Mouse (Mus musculus): ENCODE data around the gene Olfr1339. TPM values are rescaled to one million over a fixed set of nuclear protein-coding genes. Genes with fewer than 3 reads are reported as not detected.

Gene Olfr1339
- total and polyA plus RNA-seq, 2 experiments: not detected

DNA sequence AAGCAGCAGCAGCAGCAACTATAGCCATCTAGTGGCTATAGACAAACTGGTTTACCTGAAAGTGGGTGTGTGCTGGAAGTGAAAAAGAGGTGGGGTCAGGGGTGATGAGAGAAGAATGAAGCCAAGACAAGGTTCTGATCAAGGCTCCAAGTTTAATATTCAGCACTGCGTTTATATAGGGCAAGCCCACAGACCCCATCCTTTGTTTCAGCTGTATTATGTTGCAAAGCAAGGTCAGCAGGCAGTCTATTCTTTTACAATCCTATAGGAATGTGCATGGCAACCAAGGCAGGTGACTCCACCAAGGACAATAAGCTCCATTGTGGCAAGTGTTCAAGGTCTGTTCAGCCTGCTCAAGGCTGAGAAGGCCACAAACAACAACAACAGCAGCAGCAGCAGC is 20.3 kb upstream of the Olfr1339 start:
- Histone ChIP-seq H3K27ac (replicated peaks; ENCODE audit: insufficient read depth, low read depth, low read length) (no peak overlapping the region), H3K36me3 (ENCODE audit: control insufficient read depth, insufficient read depth, low read length) (no peaks in the 10 kb centered on the region), H3K27me3 (ENCODE audit: control insufficient read depth, insufficient read depth, low read length) (no peaks in the 10 kb centered on the region; the same call in 1 of the 2 replicates), H3K4me1 (ENCODE audit: control insufficient read depth, insufficient read depth, low read length) (no peaks in the 10 kb centered on the region), H3K4me3 (ENCODE audit: insufficient read depth, low read depth, low read length) (no peak overlapping the region), H3K9ac (ENCODE audit: low read depth, low read length) (no peak overlapping the region), H3K79me2 (ENCODE audit: control insufficient read depth, insufficient read depth, low read length) (no peaks in the 10 kb centered on the region)
- DNase-seq (ENCODE audit: extremely low read depth, low read depth, low spot score): no peak
- TF ChIP-seq POLR2A (IDR thresholded peaks at IDR 0.05; ENCODE audit: extremely low read depth, insufficient read depth, low read length) (no peak), CTCF (IDR thresholded peaks at IDR 0.05; ENCODE audit: low read depth, low read length) (no peak)
- 77% methylated on average over 1 of the region's 1 CpGs for WGBS

DNA sequence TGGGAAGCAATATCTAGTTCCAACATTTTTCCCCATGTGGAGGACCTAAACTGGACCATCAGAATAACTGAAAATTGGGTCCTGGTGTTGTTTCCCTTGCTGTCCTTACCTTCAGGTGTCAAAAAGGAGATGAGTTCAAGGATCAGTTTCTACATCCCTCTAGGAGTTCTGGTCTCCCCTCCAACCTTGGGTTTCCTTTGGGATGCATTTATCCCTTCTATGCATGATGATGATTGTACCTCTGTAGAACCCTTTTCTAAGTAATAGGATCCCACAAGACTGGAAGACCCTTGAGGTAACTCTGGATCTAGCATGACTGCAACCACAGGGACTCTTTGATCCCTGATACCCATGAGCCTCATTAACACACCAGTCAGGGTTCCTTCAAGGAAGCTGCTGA is 12.1 kb upstream of the Olfr1339 start, which contains the start of gene Olfr1340:
Gene Olfr1340, plus strand, starts transcription at position 301 of the 400 bp plus-strand sequence.
- H3K9ac ChIP-seq (ENCODE audit: low read depth, low read length): no peak within 1 kb of the TSS
- H3K27ac ChIP-seq (replicated peaks; ENCODE audit: insufficient read depth, low read depth, low read length): no peak within 1 kb of the TSS
- no peaks in the 10 kb centered on the region for H3K4me1 ChIP-seq (ENCODE audit: control insufficient read depth, insufficient read depth, low read length)
- TF ChIP-seq CTCF (IDR thresholded peaks at IDR 0.05; ENCODE audit: low read depth, low read length) (no peak), POLR2A (IDR thresholded peaks at IDR 0.05; ENCODE audit: extremely low read depth, insufficient read depth, low read length) (no peak)
- DNase-seq (ENCODE audit: extremely low read depth, low read depth, low spot score): no peak
- H3K4me3 ChIP-seq (ENCODE audit: insufficient read depth, low read depth, low read length): no peak within 1 kb of the TSS
- H3K27me3 ChIP-seq (ENCODE audit: control insufficient read depth, insufficient read depth, low read length): no peaks in the 10 kb centered on the region
- H3K36me3 ChIP-seq (ENCODE audit: control insufficient read depth, insufficient read depth, low read length): no peaks in the 10 kb centered on the region
- no peaks in the 10 kb centered on the region for H3K79me2 ChIP-seq (ENCODE audit: control insufficient read depth, insufficient read depth, low read length)

DNA sequence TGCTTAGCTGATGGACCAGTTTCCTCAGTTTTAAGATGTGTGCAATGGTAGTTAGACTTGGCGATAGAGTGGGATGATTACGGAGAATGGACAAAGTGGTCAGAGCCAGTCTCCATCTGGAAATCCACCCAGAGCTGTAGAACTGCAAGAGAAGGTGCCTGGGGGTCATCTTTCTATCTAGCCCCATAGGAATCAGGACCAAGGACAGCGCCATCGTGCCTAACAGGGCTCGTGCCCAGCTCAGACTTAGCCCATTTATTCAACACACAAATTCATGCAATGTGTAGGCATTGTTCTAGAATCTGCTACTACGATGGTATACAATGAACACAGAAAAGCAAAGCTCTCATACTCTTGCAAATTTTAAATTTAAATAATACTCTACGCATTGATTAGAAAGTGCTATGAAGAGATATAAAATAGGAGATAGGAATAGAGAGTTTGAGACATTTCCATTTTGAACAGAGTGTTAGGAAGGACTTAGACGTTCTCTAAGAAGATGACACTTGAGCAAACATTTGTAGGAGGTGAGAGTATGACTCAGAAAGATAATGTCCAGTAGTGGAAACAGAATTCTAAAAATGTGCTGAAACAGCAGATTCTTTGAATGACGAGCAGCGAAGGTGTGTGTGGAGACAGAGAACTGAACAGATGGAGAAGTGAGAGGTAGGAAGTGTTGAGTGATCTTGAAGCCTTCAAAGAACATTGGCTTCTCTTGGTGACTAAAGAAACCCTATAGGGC is 10.1 kb upstream of the Olfr1339 start:
- H3K27ac ChIP-seq (replicated peaks; ENCODE audit: insufficient read depth, low read depth, low read length): no peak overlapping the region
- DNase-seq (ENCODE audit: extremely low read depth, low read depth, low spot score): no peak
- WGBS: 55% methylated on average over 10 of the region's 10 CpGs

DNA sequence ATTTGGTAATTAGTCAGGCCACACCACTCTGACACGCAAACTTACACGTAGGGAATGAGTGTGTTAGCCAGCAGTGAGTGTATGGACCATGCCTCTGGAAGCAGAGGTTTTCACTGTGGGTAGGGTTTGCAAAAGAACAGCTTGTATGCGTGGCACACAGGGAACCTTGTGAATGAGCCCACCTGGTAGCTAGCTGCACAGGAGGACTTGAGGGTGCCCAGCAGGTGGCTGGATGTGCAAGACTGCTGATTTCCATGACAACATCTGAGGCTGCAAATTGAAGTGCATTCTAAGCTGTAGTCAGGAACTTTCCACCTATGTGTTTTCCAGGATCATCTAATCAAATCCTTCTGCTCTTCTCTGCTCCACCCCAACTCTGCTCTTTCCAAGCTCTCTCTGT is 7.6 kb downstream of the Olfr1339 start:
- WGBS: 69% methylated on average over 3 of the region's 3 CpGs
- H3K36me3 ChIP-seq (ENCODE audit: control insufficient read depth, insufficient read depth, low read length): no peaks in the 10 kb centered on the region
- no peak overlapping the region for H3K27ac ChIP-seq (replicated peaks; ENCODE audit: insufficient read depth, low read depth, low read length)
- H3K27me3 ChIP-seq (ENCODE audit: control insufficient read depth, insufficient read depth, low read length): peaks cover 5% of the 10 kb centered on the region; the same call in 1 of the 2 replicates
- no peaks in the 10 kb centered on the region for H3K79me2 ChIP-seq (ENCODE audit: control insufficient read depth, insufficient read depth, low read length)
- TF ChIP-seq POLR2A (IDR thresholded peaks at IDR 0.05; ENCODE audit: extremely low read depth, insufficient read depth, low read length) (no peak), CTCF (IDR thresholded peaks at IDR 0.05; ENCODE audit: low read depth, low read length) (no peak)
- H3K4me3 ChIP-seq (ENCODE audit: insufficient read depth, low read depth, low read length): no peak overlapping the region
- DNase-seq (ENCODE audit: extremely low read depth, low read depth, low spot score): no peak
- no peaks in the 10 kb centered on the region for H3K4me1 ChIP-seq (ENCODE audit: control insufficient read depth, insufficient read depth, low read length)
- H3K9ac ChIP-seq (ENCODE audit: low read depth, low read length): no peak overlapping the region

More for the DNA sequence above, 10.1 kb upstream of the Olfr1339 start:
- Histone ChIP-seq H3K9ac (ENCODE audit: low read depth, low read length) (no peak overlapping the region), H3K4me1 (ENCODE audit: control insufficient read depth, insufficient read depth, low read length) (no peaks in the 10 kb centered on the region), H3K4me3 (ENCODE audit: insufficient read depth, low read depth, low read length) (no peak overlapping the region), H3K36me3 (ENCODE audit: control insufficient read depth, insufficient read depth, low read length) (no peaks in the 10 kb centered on the region), H3K79me2 (ENCODE audit: control insufficient read depth, insufficient read depth, low read length) (no peaks in the 10 kb centered on the region), H3K27me3 (ENCODE audit: control insufficient read depth, insufficient read depth, low read length) (no peaks in the 10 kb centered on the region)
- TF ChIP-seq CTCF (IDR thresholded peaks at IDR 0.05; ENCODE audit: low read depth, low read length): no peak
- no peak for TF ChIP-seq POLR2A (IDR thresholded peaks at IDR 0.05; ENCODE audit: extremely low read depth, insufficient read depth, low read length)

DNA sequence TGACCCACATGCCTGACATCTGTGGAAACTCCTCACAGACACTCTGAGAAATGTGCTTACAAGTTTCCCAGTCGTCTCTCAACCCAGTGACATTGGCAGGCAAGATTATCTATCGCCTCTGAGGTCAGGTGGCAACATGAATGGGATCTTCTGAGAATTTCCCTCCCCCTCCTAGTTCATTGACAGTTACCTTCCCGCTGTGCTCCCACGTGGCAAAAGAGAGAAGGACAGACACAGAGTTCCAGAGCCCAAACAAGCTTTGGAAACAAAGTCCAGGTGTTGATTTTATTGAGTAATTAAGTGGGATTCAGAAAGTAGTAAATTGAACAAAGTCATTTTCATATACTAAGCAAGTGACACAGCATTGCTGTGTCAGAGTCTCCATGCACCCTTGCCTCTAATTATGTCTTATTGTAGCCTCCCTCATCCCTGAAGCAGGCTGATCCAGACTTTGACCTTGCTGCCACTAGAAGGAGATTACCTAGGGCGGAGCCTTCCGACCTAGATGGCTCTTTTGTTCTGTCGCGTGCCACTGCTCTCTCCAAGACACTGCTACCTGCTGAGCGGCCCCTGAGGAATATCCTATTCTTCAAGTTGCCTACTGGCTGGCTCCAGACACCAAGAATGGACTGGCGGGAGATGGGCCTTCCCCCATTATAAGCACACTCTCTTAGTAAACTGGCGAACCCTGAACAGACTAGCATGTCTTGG is 9.2 kb downstream of the Olfr1339 start:
- no peak overlapping the region for H3K9ac ChIP-seq (ENCODE audit: low read depth, low read length)
- TF ChIP-seq CTCF (IDR thresholded peaks at IDR 0.05; ENCODE audit: low read depth, low read length) (no peak), POLR2A (IDR thresholded peaks at IDR 0.05; ENCODE audit: extremely low read depth, insufficient read depth, low read length) (no peak)
- no peak overlapping the region for H3K27ac ChIP-seq (replicated peaks; ENCODE audit: insufficient read depth, low read depth, low read length)
- H3K27me3 ChIP-seq (ENCODE audit: control insufficient read depth, insufficient read depth, low read length): peaks cover 5% of the 10 kb centered on the region; the same call in 1 of the 2 replicates
- no peak for DNase-seq (ENCODE audit: extremely low read depth, low read depth, low spot score)
- no peaks in the 10 kb centered on the region for H3K36me3 ChIP-seq (ENCODE audit: control insufficient read depth, insufficient read depth, low read length)
- WGBS: 12% methylated on average over 11 of the region's 11 CpGs
- no peaks in the 10 kb centered on the region for H3K79me2 ChIP-seq (ENCODE audit: control insufficient read depth, insufficient read depth, low read length)
- H3K4me1 ChIP-seq (ENCODE audit: control insufficient read depth, insufficient read depth, low read length): no peaks in the 10 kb centered on the region
- no peak overlapping the region for H3K4me3 ChIP-seq (ENCODE audit: insufficient read depth, low read depth, low read length)
